Mouse (Mus musculus) heart, embryonic 16.5 days (tissue): ENCODE results near the gene Dnajb2. TPM values are rescaled to one million over a fixed set of nuclear protein-coding genes. Genes with fewer than 3 reads are reported as not detected.

ENCODE experiments used
- ATAC-seq: fragments of 200-750 bp; cut with Nextera tagmentation; replicated peaks from 2 replicates; pipeline ENCODE4 v1.8.0; 2017; ENCODE audit warnings: moderate number of reproducible peaks; ENCODE audit not compliant: insufficient read depth, low FRiP score; ENCODE audit errors: extremely low read depth
- H3K27ac ChIP-seq: fragments of 300-500 bp; sonication (generic); 2 replicates; pipeline ENCODE4 v1.5.1; 2014; ENCODE audit warnings: mild to moderate bottlenecking, low read length, control low read depth, moderate library complexity
- H3K27me3 ChIP-seq: fragments of 300-500 bp; sonication (generic); 2 replicates; pipeline ENCODE4 v1.6.1; 2014; ENCODE audit warnings: low read length, mixed read lengths; ENCODE audit not compliant: control insufficient read depth, insufficient read depth
- H3K36me3 ChIP-seq: fragments of 300-500 bp; sonication (generic); 2 replicates; pipeline ENCODE4 v1.6.1; 2014; ENCODE audit not compliant: control insufficient read depth, insufficient read depth
- H3K4me1 ChIP-seq: fragments of 300-500 bp; sonication (generic); 2 replicates; pipeline ENCODE4 v1.6.1; 2014; ENCODE audit warnings: low read length, mixed read lengths; ENCODE audit not compliant: control insufficient read depth, insufficient read depth
- H3K4me2 ChIP-seq: fragments of 300-500 bp; sonication (generic); 2 replicates; pipeline ENCODE4 v1.6.1; 2014; ENCODE audit warnings: low read depth, mild to moderate bottlenecking, control low read depth, low read length
- H3K4me3 ChIP-seq: fragments of 300-500 bp; sonication (generic); 2 replicates; pipeline ENCODE4 v1.5.1; 2014; ENCODE audit warnings: mild to moderate bottlenecking, control low read depth, low read length
- H3K9ac ChIP-seq: fragments of 300-500 bp; sonication (generic); 2 replicates; pipeline ENCODE4 v1.6.1; 2014; ENCODE audit warnings: low read length, control low read depth
- H3K9me3 ChIP-seq: fragments of 300-500 bp; sonication (generic); replicated peaks from 2 replicates; pipeline ENCODE4 v1.6.1; 2016; ENCODE audit warnings: low read length; ENCODE audit not compliant: control insufficient read depth
- WGBS: fragments of 180-500 bp; shearing (Covaris S2); extraction: QIAGEN DNeasy Blood & Tissue Kit; methylation state at CpG from one replicate; pipeline ENCODE4 v1.1.7; 2014; 5-methylcytosine and 5-hydroxymethylcytosine counted together
- polyA plus RNA-seq: library from polyadenylated mRNA; unstranded; fragments of >200 nt; fragmentation: Nextera tagmentation; extraction: Ambion mirVana; gene quantifications from 2 replicates; pipeline ENCODE4 v1.2.1, GENCODE M21; 2015

Gene Dnajb2
- 45.6 and 46.0 TPM in 2 replicates for polyA plus RNA-seq

- 1% methylated on average over 62 of the region's 64 CpGs for WGBS
- peak; percentile 90 for ATAC-seq
- peaks cover 22% of the 10 kb centered on the region for H3K4me1 ChIP-seq
- H3K9ac ChIP-seq: peak within 1 kb of the TSS; percentile 92
- peak within 1 kb of the TSS; percentile 93 for H3K27ac ChIP-seq
- H3K4me2 ChIP-seq: peak within 1 kb of the TSS; percentile 94
- peaks cover 14% of the 10 kb centered on the region for H3K36me3 ChIP-seq
- H3K4me3 ChIP-seq: peak within 1 kb of the TSS; percentile 77
- H3K9me3 ChIP-seq: no peaks in the 10 kb centered on the region
- no peaks in the 10 kb centered on the region for H3K27me3 ChIP-seq
These were observed at the start of gene Dnajb2 for GRCm38 (mm10) chr1:75236117-75237050. TSS of gene Dnajb2 (plus strand) at chr1:75236406.

DNA sequence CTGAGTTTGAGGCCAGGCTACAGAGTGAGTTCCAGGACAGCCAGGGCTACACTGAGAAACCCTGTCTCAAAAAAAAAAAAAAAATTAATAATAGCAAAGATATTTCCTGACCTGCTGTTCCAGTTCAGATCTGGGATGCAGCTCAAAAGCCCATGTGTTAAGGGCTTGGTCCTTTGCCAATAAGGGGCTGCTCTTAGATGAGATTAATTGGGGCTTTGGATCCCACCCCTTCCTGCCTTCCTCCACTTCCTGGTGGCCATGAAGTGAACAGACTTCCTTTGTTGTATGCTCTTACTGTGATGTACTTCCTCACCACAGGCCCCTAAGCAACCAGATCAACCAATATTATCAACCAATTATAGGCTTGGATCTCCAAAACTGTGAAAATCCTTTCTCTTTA, 49.1 kb upstream of the Dnajb2 start:
- no peaks in the 10 kb centered on the region for H3K27me3 ChIP-seq
- no peak overlapping the region for H3K9ac ChIP-seq
- H3K27ac ChIP-seq: no peak overlapping the region
- H3K36me3 ChIP-seq: peaks cover 48% of the 10 kb centered on the region
- no peaks in the 10 kb centered on the region for H3K9me3 ChIP-seq
- no peak overlapping the region for H3K4me2 ChIP-seq
- H3K4me3 ChIP-seq: no peak overlapping the region
- H3K4me1 ChIP-seq: peaks cover 7% of the 10 kb centered on the region
- ATAC-seq: no peak

DNA sequence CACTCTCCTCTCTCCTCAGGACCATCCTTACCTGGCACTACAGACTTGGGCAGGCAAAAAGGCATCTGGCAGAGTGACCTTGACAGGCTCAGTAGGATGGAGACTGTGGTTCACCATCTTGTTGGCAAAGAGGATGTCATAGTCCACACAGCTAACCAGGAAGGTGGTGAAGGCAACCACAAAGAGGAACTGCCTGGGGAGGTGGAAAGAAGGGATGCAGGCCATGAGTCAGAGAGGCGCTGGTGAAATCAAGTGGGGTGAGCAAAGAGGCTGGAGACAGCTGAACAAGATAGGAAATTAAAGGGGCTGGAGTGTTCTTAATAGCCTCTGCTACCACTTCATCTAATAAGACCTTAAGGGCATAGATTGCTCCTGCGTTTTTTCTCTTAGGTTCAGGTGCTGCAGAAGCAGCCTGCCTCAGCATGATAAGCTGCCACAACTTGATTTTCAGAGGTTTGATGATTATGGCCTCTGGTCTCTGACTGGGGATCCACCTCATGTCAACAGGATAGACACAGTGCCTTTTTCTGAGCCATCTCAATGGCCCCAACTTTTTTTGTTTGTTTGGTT, 48.2 kb upstream of the Dnajb2 start:
- ATAC-seq: no peak
- no peak overlapping the region for H3K4me2 ChIP-seq
- no peaks in the 10 kb centered on the region for H3K9me3 ChIP-seq
- WGBS: 83% methylated on average over 2 of the region's 2 CpGs
- H3K36me3 ChIP-seq: peaks cover 40% of the 10 kb centered on the region
- H3K27me3 ChIP-seq: no peaks in the 10 kb centered on the region
- peaks cover 9% of the 10 kb centered on the region for H3K4me1 ChIP-seq
- no peak overlapping the region for H3K9ac ChIP-seq
- no peak overlapping the region for H3K4me3 ChIP-seq
- no peak overlapping the region for H3K27ac ChIP-seq

DNA sequence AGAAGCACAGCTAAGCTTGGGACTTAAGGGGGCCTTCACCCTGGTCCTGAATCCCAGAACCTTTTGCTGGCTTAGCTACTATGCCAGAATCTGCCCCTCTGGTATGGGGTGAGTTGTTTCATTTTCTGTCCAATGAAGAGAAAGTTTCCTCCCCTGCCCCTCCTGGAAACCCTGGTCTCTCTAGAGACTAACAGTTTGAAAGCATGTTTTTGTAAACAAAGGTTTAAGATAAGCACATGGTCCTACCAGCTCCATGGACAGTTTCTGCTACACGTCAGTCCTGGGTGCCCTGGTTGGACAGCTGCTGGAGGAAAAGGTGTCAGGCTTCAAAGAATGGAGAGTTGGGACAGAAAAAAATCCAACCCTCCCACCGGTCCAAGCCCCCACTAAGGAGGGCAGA, 45.6 kb upstream of the Dnajb2 start:
- peaks cover 28% of the 10 kb centered on the region for H3K36me3 ChIP-seq

DNA sequence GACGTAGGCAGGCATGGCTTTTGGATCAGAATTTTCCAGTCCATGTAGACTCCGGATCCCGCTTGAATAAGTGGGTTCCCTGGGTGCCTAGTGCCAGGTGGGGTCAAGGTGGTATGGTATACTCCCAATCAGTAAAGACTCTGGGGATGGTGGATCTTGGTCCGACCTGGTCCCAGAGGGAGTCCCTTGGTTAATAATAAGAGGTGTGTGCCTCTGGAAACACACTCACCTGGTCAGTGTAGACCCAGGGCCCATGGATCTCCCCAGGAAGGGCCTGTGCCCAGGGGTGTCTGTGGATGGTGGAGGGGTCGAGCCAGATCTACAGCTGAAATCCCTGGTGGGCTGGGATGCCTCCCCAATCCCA, 45.0 kb upstream of the Dnajb2 start:
- peaks cover 16% of the 10 kb centered on the region for H3K4me1 ChIP-seq
- ATAC-seq: no peak
- H3K36me3 ChIP-seq: peaks cover 28% of the 10 kb centered on the region
- H3K4me3 ChIP-seq: peak overlapping the region; percentile 96
- H3K27me3 ChIP-seq: no peaks in the 10 kb centered on the region
- WGBS: 41% methylated on average over 5 of the region's 5 CpGs
- peak overlapping the region; percentile 95 for H3K9ac ChIP-seq
- H3K4me2 ChIP-seq: peak overlapping the region; percentile 95
- H3K27ac ChIP-seq: peak overlapping the region; percentile 96
- no peaks in the 10 kb centered on the region for H3K9me3 ChIP-seq

More for the DNA sequence above, 45.6 kb upstream of the Dnajb2 start:
- Histone ChIP-seq H3K27me3 (no peaks in the 10 kb centered on the region), H3K27ac (no peak overlapping the region), H3K4me3 (no peak overlapping the region), H3K9me3 (no peaks in the 10 kb centered on the region), H3K9ac (peak overlapping the region; percentile 95), H3K4me1 (peaks cover 16% of the 10 kb centered on the region), H3K4me2 (peak overlapping the region; percentile 95; the same call in 1 of the 2 replicates)
- ATAC-seq: no peak
- 45% methylated on average over 2 of the region's 2 CpGs for WGBS

DNA sequence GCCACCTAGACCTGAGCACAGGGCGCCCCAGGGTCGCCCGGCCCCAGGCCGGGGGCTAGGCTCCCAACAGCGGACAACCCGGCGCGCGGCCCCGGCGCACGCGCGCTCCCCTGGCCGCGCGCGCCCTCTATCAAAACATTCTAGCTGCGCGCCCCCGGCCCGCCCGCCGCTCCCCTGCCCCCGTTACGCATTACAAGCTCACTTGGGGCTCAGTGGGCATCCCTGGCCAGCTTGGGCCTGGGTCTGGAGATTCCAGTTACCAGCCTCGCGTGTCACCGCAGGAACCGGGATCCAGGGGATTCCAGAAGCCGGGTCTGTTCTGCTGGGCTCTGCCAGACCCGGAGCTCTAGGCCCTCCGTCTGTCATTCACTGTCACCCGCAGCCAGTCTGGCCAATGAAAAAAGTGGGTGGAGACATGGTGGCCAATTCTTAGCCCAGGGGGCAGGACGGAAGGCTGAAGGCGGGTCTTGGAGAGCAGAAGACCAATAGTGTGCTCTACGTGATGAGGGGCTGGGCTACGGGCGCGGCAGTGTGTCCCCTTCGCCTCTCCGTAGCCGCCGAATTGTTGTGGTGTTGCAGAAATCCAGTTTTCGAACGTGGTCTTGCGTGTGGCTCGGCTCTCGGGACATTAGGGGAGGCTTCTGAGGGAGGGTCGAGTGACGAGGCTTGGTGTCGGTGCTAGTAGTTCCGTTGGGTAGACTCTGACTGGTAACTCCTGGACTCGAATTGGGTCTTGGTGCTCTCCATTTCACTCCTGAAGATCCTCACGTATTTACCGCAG, 44.4 kb upstream of the Dnajb2 start, which contains the start of the genes Ankzf1 and Atg9a:
TSS of gene Ankzf1 (plus strand) at position 530 of the 781 bp plus-strand sequence.
TSS of gene Atg9a (minus strand) at position 575 of the 781 bp plus-strand sequence.
- Histone ChIP-seq H3K9me3 (no peaks in the 10 kb centered on the region), H3K27me3 (no peaks in the 10 kb centered on the region), H3K9ac (peak within 1 kb of the TSS; percentile 95), H3K4me1 (peaks cover 16% of the 10 kb centered on the region), H3K4me3 (peak within 1 kb of the TSS; percentile 96), H3K36me3 (peaks cover 28% of the 10 kb centered on the region), H3K27ac (peak within 1 kb of the TSS; percentile 96), H3K4me2 (peak within 1 kb of the TSS; percentile 95)
- WGBS: under 1% methylated on average over 56 of the region's 56 CpGs
- peak; percentile 100 for ATAC-seq

DNA sequence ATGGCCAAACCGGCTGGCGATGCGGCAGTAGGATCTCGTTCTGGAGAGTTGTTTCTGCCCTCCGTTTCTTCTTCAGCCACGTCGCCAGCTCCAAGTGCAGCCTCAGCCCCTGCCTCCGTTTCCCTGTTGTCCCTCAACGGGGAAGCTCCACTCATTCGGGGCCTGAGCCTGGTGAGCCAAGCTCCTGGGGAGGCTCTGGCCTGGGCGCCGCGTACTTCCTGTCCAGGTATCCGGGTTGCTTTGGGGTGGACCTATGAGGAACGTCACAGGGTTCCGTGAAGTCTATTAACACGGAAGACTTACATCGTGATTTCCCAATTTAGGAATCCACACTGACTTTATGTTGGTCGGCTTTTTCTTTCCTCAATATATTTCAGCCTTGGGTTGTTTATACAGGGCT, 43.8 kb upstream of the Dnajb2 start:
- Histone ChIP-seq H3K36me3 (peaks cover 24% of the 10 kb centered on the region), H3K4me2 (peak overlapping the region; percentile 76), H3K4me3 (peak overlapping the region; percentile 96), H3K27ac (peak overlapping the region; percentile 96), H3K9ac (peak overlapping the region; percentile 95), H3K4me1 (peaks cover 16% of the 10 kb centered on the region), H3K27me3 (no peaks in the 10 kb centered on the region), H3K9me3 (no peaks in the 10 kb centered on the region)
- under 1% methylated on average over 19 of the region's 19 CpGs for WGBS
- peak; percentile 42 for ATAC-seq

GRCm38 (mm10) chr1:75201236-75201635, 35.0 kb upstream of the Dnajb2 start:
- Histone ChIP-seq H3K4me1 (no peaks in the 10 kb centered on the region), H3K4me2 (no peak overlapping the region), H3K9ac (no peak overlapping the region), H3K9me3 (no peaks in the 10 kb centered on the region), H3K36me3 (peaks cover 33% of the 10 kb centered on the region), H3K4me3 (no peak overlapping the region), H3K27ac (no peak overlapping the region), H3K27me3 (no peaks in the 10 kb centered on the region)
- ATAC-seq: no peak
- 75% methylated on average over 1 of the region's 1 CpGs for WGBS
